Mouse (Mus musculus) ES-E14 (cell line): ENCODE data around the gene Nab1. TPM values are rescaled to one million over a fixed set of nuclear protein-coding genes. Genes with fewer than 3 reads are reported as not detected.
A peak's percentile ranks its signal among the peaks of the same experiment; 100 is the strongest.

ENCODE experiments used
- DNase-seq: peaks from one replicate; pipeline ENCODE4 v3.0.0-alpha.2; 2013; ENCODE audit warnings: low read depth, low spot score
- H3K27ac ChIP-seq: 2 replicates; pipeline ENCODE4 v1.5.1; 2012; ENCODE audit warnings: low read depth, mild to moderate bottlenecking, low read length, moderate library complexity, mixed read lengths; ENCODE audit not compliant: poor library complexity, insufficient read depth, severe bottlenecking
- H3K36me3 ChIP-seq: 2 replicates; pipeline ENCODE4 v1.6.1; 2012; ENCODE audit warnings: mild to moderate bottlenecking, low read length, moderate library complexity, mixed read lengths; ENCODE audit not compliant: control insufficient read depth, poor library complexity, insufficient read depth, severe bottlenecking
- H3K4me1 ChIP-seq, 2 experiments: fragments of 150-350 bp in 1 of 2; sonication (generic) in 1 of 2; 2 replicates each; pipeline ENCODE4 v1.6.1; 2012; ENCODE audit warnings: low read length in 2 of 2, mild to moderate bottlenecking in 1 of 2, mixed read lengths in 1 of 2; ENCODE audit not compliant: control insufficient read depth in 2 of 2, insufficient read depth in 2 of 2, poor library complexity in 1 of 2
- H3K4me3 ChIP-seq, 2 experiments: fragments of 150-350 bp in 1 of 2; sonication (generic) in 1 of 2; 2 replicates each; pipeline ENCODE4 v1.5.1; 2012; ENCODE audit warnings: low read length in 2 of 2, low read depth in 1 of 2, mild to moderate bottlenecking in 1 of 2, mixed read lengths in 1 of 2; ENCODE audit not compliant: insufficient read depth in 1 of 2, poor library complexity in 1 of 2, severe bottlenecking in 1 of 2
- H3K9ac ChIP-seq: 2 replicates; pipeline ENCODE4 v1.6.1; 2012; ENCODE audit warnings: low read depth, mild to moderate bottlenecking, low read length, mixed read lengths; ENCODE audit not compliant: poor library complexity, insufficient read depth, severe bottlenecking
- H3K9me3 ChIP-seq: fragments of 150-350 bp; sonication (generic); 2 replicates; pipeline ENCODE4 v1.6.1; 2012; ENCODE audit warnings: low read depth, mild to moderate bottlenecking, low read length; ENCODE audit not compliant: control insufficient read depth, insufficient read depth
- CHD2 ChIP-seq: IDR thresholded peaks from 2 replicates; pipeline ENCODE4 v1.6.1; 2014; ENCODE audit warnings: mild to moderate bottlenecking, low read depth, low read length, inconsistent platforms
- HCFC1 ChIP-seq: IDR thresholded peaks from 2 replicates; pipeline ENCODE4 v1.6.1; 2012; ENCODE audit warnings: low read length, inconsistent platforms, borderline replicate concordance; ENCODE audit not compliant: insufficient read depth
- MAFK ChIP-seq: IDR thresholded peaks from 2 replicates; pipeline ENCODE4 v1.6.1; 2014; ENCODE audit warnings: mild to moderate bottlenecking, low read depth, low read length, inconsistent platforms; ENCODE audit not compliant: insufficient read depth
- ZC3H11A ChIP-seq: IDR thresholded peaks from 2 replicates; pipeline ENCODE4 v1.6.1; 2012; ENCODE audit warnings: low read depth, mild to moderate bottlenecking, inconsistent platforms, low read length, borderline replicate concordance
- ZNF384 ChIP-seq: IDR thresholded peaks from 2 replicates; pipeline ENCODE4 v1.6.1; 2012; ENCODE audit warnings: low read depth, low read length, inconsistent platforms
- in situ Hi-C, 2 experiments: fragments of 600-800 bp; cut with MboI; formaldehyde crosslinking; loops; one replicate each; pipeline ENCODE4 v1.15.1; 2025; ENCODE audit warnings: low sequenced_read_pairs in 2 of 2, inconsistent platforms in 1 of 2; ENCODE audit not compliant: unreplicated experiment in 2 of 2
- total RNA-seq: library from RNA; depleted of rRNA; stranded (reverse); fragments of 300-350 nt; gene quantifications from 2 replicates; pipeline ENCODE4 v1.2.3, GENCODE M21; 2012

Nab1 gene
- total RNA-seq, 1 experiment = 13.3 TPM

GRCm38 (mm10) chr1:52506211-52506610, 5.7 kb upstream of the Nab1 start:
- DNase-seq = no peak
- H3K4me1 ChIP-seq = no peaks in the 10 kb centered on the region
- no peak for TF ChIP-seq HCFC1
- TF ChIP-seq CHD2 = no peak
- no peak for TF ChIP-seq ZC3H11A
- TF ChIP-seq ZNF384 = no peak
- TF ChIP-seq MAFK = no peak
- in situ Hi-C loops = no loop called here
- no peak overlapping the region for H3K27ac ChIP-seq
- no peak overlapping the region for H3K9ac ChIP-seq
- no peaks in the 10 kb centered on the region for H3K36me3 ChIP-seq
- H3K9me3 ChIP-seq = no peaks in the 10 kb centered on the region
- no peak overlapping the region for H3K4me3 ChIP-seq

GRCm38 (mm10) chr1:52502296-52502695, 1.8 kb upstream of the Nab1 start:
- no peak overlapping the region for H3K27ac ChIP-seq
- no peak overlapping the region for H3K4me3 ChIP-seq
- H3K9ac ChIP-seq = no peak overlapping the region
- in situ Hi-C loops = no loop called here
- no peaks in the 10 kb centered on the region for H3K36me3 ChIP-seq
- DNase-seq = no peak
- H3K9me3 ChIP-seq = no peaks in the 10 kb centered on the region
- TF ChIP-seq ZC3H11A = no peak
- no peak for TF ChIP-seq ZNF384
- TF ChIP-seq MAFK = no peak
- no peak for TF ChIP-seq CHD2
- TF ChIP-seq HCFC1 = no peak
- peaks cover 0 to 1% of the 10 kb centered on the region in 2 experiments; a peak in 1 of 4 replicates for H3K4me1 ChIP-seq

GRCm38 (mm10) chr1:52501688-52502133, 1.2 kb upstream of the Nab1 start:
- Histone ChIP-seq H3K27ac (no peak overlapping the region), H3K4me1 (peaks cover 0 to 1% of the 10 kb centered on the region in 2 experiments; a peak in 1 of 4 replicates), H3K9ac (no peak overlapping the region), H3K36me3 (no peaks in the 10 kb centered on the region), H3K4me3 (no peak overlapping the region), H3K9me3 (no peaks in the 10 kb centered on the region)
- TF ChIP-seq ZC3H11A (no peak), HCFC1 (no peak), MAFK (no peak), ZNF384 (no peak), CHD2 (no peak)
- in situ Hi-C loops = no loop called here
- DNase-seq = no peak

GRCm38 (mm10) chr1:52501090-52501489, 611 bp upstream of the Nab1 start:
- in situ Hi-C loops = no loop called here
- H3K4me1 ChIP-seq = peaks cover 0 to 1% of the 10 kb centered on the region in 2 experiments; a peak in 1 of 4 replicates
- no peaks in the 10 kb centered on the region for H3K36me3 ChIP-seq
- H3K9ac ChIP-seq = no peak overlapping the region
- no peaks in the 10 kb centered on the region for H3K9me3 ChIP-seq
- no peak overlapping the region for H3K27ac ChIP-seq
- no peak for DNase-seq
- no peak for TF ChIP-seq ZNF384
- no peak for TF ChIP-seq CHD2
- no peak for TF ChIP-seq ZC3H11A
- TF ChIP-seq MAFK = no peak
- no peak for TF ChIP-seq HCFC1
- peak overlapping the region in 1 of 2 experiments; percentile 68; a peak in 2 of 4 replicates for H3K4me3 ChIP-seq
